Mouse (Mus musculus) T-helper 17 cell (primary cell): ENCODE data around the gene Tanc1.

Experiments
- in situ Hi-C, 2 experiments: fragments of 300-600 bp; cut with MboI, MseI; formaldehyde crosslinking; loops; 1 replicate in 1 of 2; 2 replicates in 1 of 2; pipeline ENCODE4 v1.15.1; 2025; ENCODE audit warnings: high pct_unique_total_duplicates in 2 of 2

The Tanc1 gene

GRCm38 (mm10) chr2:59679424-59680020 lies 67.7 kb downstream of the Tanc1 start:
- in situ Hi-C loops = no loop called here

GRCm38 (mm10) chr2:59680736-59681135 lies 68.9 kb downstream of the Tanc1 start:
- in situ Hi-C loops = no loop called here

GRCm38 (mm10) chr2:59681181-59681580 lies 69.3 kb downstream of the Tanc1 start:
- in situ Hi-C loops = no loop called here

- in situ Hi-C loops = no loop called here
These were observed 73.2 kb downstream of the Tanc1 start for GRCm38 (mm10) chr2:59684864-59685605.

GRCm38 (mm10) chr2:59685606-59685950 lies 73.7 kb downstream of the Tanc1 start:
- in situ Hi-C loops = no loop called here

DNA sequence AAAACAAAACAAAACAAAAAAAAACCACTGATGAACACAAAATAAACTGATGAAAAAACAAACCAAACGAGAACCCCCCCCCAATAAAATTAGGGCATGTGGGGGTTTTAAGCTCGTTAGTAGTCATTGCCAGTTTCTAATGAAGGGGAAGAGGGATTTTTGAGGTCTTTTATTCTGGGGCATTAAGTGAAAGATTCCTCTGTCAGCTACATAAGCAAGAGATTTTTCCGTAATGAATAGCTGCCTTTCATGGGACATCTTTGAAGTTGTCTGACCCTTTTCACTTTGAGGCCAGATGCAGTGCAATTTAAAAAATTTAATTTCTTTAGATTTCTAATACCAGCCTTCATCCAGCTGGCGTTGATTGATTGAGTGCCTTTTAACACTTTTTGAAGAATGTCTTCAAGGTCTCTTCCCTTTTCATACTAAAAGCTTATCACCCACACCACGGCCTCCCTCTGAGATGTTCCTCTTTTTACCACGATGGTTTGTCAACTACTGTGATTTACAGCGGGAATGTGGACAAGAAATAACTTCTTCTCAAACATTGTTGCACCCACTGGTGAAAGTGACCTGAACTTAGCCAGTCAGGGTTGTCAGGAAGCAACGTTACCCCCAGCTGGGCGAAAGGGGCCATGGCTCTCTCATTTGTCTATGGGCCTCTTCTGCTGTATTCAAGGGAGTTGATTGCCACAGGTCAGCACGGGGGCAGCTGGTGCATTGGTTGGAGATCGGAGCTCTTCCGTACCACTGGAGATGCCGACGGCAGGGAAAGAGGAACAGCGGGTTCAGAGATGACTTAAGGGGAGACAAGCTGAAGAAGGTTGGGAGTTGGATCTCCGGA lies 76.6 kb downstream of the Tanc1 start:
- in situ Hi-C loops = no loop called here

DNA sequence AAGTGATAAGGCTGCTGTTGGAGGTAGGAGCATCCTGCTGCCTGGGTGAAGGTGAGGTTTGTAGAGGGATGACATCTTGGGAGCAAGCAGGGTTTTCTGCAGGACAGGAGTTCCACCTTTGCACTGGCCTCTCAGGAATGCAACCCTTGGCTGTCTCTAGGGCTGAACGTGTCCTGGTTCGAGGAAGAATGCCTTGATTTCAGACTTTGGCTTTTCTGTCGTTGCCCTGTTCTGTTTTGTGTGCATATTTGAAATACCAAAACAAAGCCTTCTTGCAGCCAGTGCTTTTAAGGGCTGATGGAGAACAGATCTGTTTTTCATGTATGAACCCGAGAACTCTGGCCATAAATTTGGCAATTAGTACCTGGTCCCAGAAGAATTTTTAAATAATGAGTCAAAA lies 79.3 kb downstream of the Tanc1 start:
- in situ Hi-C loops = loop anchor here in 1 of 2 experiments (10.0 kb wide), 1 partner anchor 114 kb away; no protein-coding TSS in a partner anchor

GRCm38 (mm10) chr2:59693473-59693872 lies 81.6 kb downstream of the Tanc1 start:
- in situ Hi-C loops = loop anchor here in 1 of 2 experiments (10.0 kb wide), 1 partner anchor 111 kb away; no protein-coding TSS in a partner anchor

DNA sequence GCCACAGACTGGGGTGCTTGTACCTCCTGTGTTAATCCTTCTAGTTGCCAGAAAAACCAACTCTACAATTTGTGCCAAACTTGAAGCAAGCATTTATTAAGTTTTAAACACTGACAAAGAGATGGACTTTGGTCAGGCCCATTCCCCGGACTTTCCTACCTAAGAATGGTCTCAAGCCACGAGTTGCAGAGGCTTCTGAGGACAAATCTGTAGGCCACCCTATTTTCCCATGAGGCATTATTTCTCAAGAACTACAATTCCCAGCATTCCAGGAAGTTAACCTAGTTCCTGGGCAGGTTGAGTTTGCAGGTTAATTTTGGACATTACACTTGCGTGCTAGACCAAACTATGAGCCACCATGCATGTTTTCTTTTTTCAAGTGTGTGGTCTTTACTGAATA lies 85.3 kb downstream of the Tanc1 start:
- in situ Hi-C loops = loop anchor here in 1 of 2 experiments (10.0 kb wide), 1 partner anchor 108 kb away; no protein-coding TSS in a partner anchor

GRCm38 (mm10) chr2:59697722-59698634 lies 86.1 kb downstream of the Tanc1 start:
- in situ Hi-C loops = loop anchor here in 1 of 2 experiments (10.0 kb wide), 1 partner anchor 107 kb away; no protein-coding TSS in a partner anchor

- in situ Hi-C loops = loop anchor here in 1 of 2 experiments (10.0 kb wide), 1 partner anchor 106 kb away; no protein-coding TSS in a partner anchor
These were observed 86.9 kb downstream of the Tanc1 start for GRCm38 (mm10) chr2:59698635-59699300.

GRCm38 (mm10) chr2:59699893-59700292 lies 88.1 kb downstream of the Tanc1 start:
- in situ Hi-C loops = loop anchor here (10.0 kb wide), 2 partner anchors 105 to 645 kb away; no protein-coding TSS in a partner anchor

DNA sequence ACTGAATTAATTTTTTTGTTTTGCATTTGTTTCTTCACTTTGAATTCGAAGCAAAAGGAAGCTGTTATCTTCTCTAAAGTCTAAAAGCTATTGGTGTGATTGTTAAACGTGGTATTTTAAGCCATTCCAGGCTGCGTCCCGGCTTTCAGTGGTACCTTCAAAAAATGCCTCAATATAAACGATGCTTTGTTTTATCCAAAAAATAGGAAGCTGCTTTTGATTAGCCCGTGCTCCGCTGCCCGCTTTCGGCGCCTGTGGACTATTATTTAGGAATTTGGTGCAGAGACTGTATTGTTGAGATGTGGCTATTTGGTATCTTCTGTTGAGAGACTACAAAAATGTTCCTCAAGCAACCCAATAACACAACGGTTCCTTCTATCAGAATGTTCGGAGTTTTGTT lies 93.4 kb downstream of the Tanc1 start:
- in situ Hi-C loops = loop anchor here in 1 of 2 experiments (10.0 kb wide), 1 partner anchor 650 kb away; no protein-coding TSS in a partner anchor

GRCm38 (mm10) chr2:59706806-59707205 lies 95.0 kb downstream of the Tanc1 start:
- in situ Hi-C loops = loop anchor here in 1 of 2 experiments (10.0 kb wide), 1 partner anchor 652 kb away; no protein-coding TSS in a partner anchor

DNA sequence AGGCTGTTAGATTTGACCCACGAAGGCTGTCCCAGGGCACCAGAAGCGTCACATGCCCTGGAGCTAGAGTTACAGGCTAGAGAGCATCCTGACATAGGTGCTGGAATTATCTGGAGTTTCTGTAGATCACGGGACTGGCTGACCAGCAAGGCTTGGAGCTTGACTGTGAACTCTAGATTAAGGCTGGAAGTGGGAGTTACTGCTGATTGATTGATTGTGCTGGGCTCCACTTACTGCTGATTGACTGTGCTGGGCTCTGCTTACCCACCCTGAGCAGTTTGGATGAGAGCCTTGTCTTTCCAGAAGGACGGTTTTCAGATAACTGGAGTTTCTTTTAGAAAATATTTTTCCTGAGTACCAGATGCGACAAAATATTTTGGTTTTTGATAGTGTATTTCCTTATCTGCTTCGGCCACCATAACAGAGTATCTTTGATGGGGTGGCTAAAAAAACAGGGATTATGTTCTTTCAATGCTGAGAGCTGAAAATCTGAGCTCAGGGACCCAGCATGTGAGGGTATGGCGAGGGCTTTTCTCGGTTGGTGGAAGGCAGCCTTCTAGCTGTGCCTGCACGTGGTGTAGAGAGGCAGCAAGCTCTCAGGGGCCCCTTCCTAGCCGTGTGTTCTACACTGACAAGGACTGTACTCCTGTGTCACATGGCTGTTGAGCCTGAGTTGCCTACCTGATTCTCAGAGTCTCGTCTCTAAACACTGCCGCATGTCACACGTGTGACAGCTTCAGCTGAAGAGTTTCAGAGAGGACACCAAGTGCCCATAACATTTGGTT lies 96.3 kb downstream of the Tanc1 start:
- in situ Hi-C loops = loop anchor here in 1 of 2 experiments (10.0 kb wide), 1 partner anchor 653 kb away; no protein-coding TSS in a partner anchor

- in situ Hi-C loops = no loop called here
These were observed 98.9 kb downstream of the Tanc1 start for GRCm38 (mm10) chr2:59710771-59711170.

- in situ Hi-C loops = no loop called here
These were observed 100.2 kb downstream of the Tanc1 start for GRCm38 (mm10) chr2:59711992-59712391.

- in situ Hi-C loops = no loop called here
These were observed 100.6 kb downstream of the Tanc1 start for GRCm38 (mm10) chr2:59712484-59712883.
